Mouse (Mus musculus) midbrain, embryonic 10.5 days (tissue): ENCODE data around the gene Gm21969. TPM values are rescaled to one million over a fixed set of nuclear protein-coding genes. Genes with fewer than 3 reads are reported as not detected.

ENCODE experiments used
- DNase-seq: peaks from one replicate; pipeline ENCODE4 v3.0.0-alpha.2; 2017; ENCODE audit warnings: low spot score
- H3K27ac ChIP-seq: fragments of 300-500 bp; sonication (generic); replicated peaks from 2 replicates; pipeline ENCODE4 v1.5.1; 2016; ENCODE audit warnings: mild to moderate bottlenecking
- H3K27me3 ChIP-seq: fragments of 300-500 bp; sonication (generic); 2 replicates; pipeline ENCODE4 v1.6.1; 2016; ENCODE audit warnings: low read depth, mild to moderate bottlenecking; ENCODE audit not compliant: poor library complexity, severe bottlenecking
- H3K36me3 ChIP-seq: fragments of 300-500 bp; sonication (generic); 2 replicates; pipeline ENCODE4 v1.6.1; 2016; ENCODE audit warnings: mild to moderate bottlenecking, moderate library complexity
- H3K4me1 ChIP-seq: fragments of 300-500 bp; sonication (generic); 2 replicates; pipeline ENCODE4 v1.6.1; 2016
- H3K4me3 ChIP-seq: fragments of 300-500 bp; sonication (generic); 2 replicates; pipeline ENCODE4 v1.5.1; 2016; ENCODE audit warnings: mild to moderate bottlenecking, moderate library complexity
- H3K9me3 ChIP-seq: fragments of 300-500 bp; sonication (generic); replicated peaks from 2 replicates; pipeline ENCODE4 v1.6.1; 2016; ENCODE audit warnings: mild to moderate bottlenecking
- WGBS: fragments of 180-500 bp; shearing (Covaris S2); methylation state at CpG from one replicate; pipeline ENCODE4 v1.1.7; 2016; 5-methylcytosine and 5-hydroxymethylcytosine counted together
- polyA plus RNA-seq: library from polyadenylated mRNA; unstranded; fragments of >200 nt; fragmentation: Nextera tagmentation; extraction: Ambion mirVana; gene quantifications from 2 replicates; pipeline ENCODE4 v1.2.1, GENCODE M21; 2016

The Gm21969 gene
- polyA plus RNA-seq, 1 experiment from 2014 or later: not detected

- Histone ChIP-seq H3K9me3 (no peaks in the 10 kb centered on the region), H3K27me3 (no peaks in the 10 kb centered on the region), H3K4me3 (no peak overlapping the region), H3K36me3 (peaks cover 7% of the 10 kb centered on the region; the same call in 1 of the 2 replicates), H3K4me1 (peaks cover 3% of the 10 kb centered on the region; the same call in 1 of the 2 replicates), H3K27ac (no peak overlapping the region)
- 84% methylated on average over 5 of the region's 5 CpGs for WGBS
- DNase-seq: no peak
Measured at GRCm38 (mm10) chr4:139631141-139631540, 28.2 kb downstream of the Gm21969 start.

DNA sequence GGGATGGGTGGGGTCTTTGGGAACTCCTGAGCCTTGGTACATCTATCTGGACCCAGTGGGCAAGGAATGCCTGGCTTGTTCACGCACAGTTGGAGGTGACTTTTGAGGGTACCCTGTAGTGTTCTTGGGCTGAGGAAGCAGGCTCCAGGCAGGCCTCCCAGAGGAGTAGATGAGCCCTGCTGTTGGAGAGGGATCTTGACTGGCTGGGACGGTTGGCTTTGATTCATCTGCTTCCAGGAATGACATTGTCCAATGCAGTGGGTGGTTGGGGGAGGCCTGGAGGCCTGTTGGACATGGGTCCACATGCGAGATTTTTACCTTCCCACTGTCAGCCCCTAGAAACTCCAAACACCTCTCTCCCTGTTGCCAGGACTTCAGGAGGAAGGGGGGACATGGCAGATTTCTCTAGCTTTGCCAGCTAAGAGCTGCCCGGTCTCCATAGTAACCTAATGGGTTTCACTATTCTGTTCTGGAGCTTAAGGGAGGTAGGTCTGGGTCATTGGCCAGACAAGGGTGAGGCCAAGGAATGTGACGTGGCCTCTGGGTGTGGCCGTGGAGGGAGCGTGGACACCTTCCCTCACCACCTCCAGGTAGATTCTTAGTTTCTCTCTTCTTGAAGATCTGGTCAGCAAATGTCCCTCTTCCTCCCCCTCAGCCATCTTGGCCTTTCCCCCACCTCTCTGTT lies 28.7 kb downstream of the Gm21969 start:
- no peak for DNase-seq
- Histone ChIP-seq H3K27ac (no peak overlapping the region), H3K4me3 (no peak overlapping the region), H3K4me1 (peaks cover 3% of the 10 kb centered on the region; the same call in 1 of the 2 replicates), H3K27me3 (no peaks in the 10 kb centered on the region), H3K9me3 (no peaks in the 10 kb centered on the region), H3K36me3 (peaks cover 7% of the 10 kb centered on the region; the same call in 1 of the 2 replicates)
- 92% methylated on average over 7 of the region's 7 CpGs for WGBS

GRCm38 (mm10) chr4:139632254-139632580 lies 29.2 kb downstream of the Gm21969 start:
- H3K9me3 ChIP-seq: no peaks in the 10 kb centered on the region
- peaks cover 7% of the 10 kb centered on the region for H3K36me3 ChIP-seq
- WGBS: 85% methylated on average over 10 of the region's 10 CpGs
- peaks cover 3% of the 10 kb centered on the region; the same call in 1 of the 2 replicates for H3K4me1 ChIP-seq
- no peaks in the 10 kb centered on the region for H3K27me3 ChIP-seq
- H3K27ac ChIP-seq: no peak overlapping the region
- no peak for DNase-seq
- H3K4me3 ChIP-seq: no peak overlapping the region

- no peaks in the 10 kb centered on the region for H3K9me3 ChIP-seq
- no peak overlapping the region for H3K4me3 ChIP-seq
- H3K27me3 ChIP-seq: peaks cover 20% of the 10 kb centered on the region
- no peak overlapping the region for H3K27ac ChIP-seq
- peaks cover 3% of the 10 kb centered on the region for H3K36me3 ChIP-seq
- H3K4me1 ChIP-seq: peaks cover 24% of the 10 kb centered on the region
- 23% methylated on average over 7 of the region's 7 CpGs for WGBS
- DNase-seq: peak; percentile 76
Measured at GRCm38 (mm10) chr4:139636373-139636772, 33.4 kb downstream of the Gm21969 start.

GRCm38 (mm10) chr4:139637847-139638246 lies 34.9 kb downstream of the Gm21969 start:
- Histone ChIP-seq H3K36me3 (peaks cover 3% of the 10 kb centered on the region), H3K27me3 (peaks cover 35% of the 10 kb centered on the region), H3K4me1 (peaks cover 36% of the 10 kb centered on the region), H3K4me3 (no peak overlapping the region), H3K9me3 (no peaks in the 10 kb centered on the region), H3K27ac (no peak overlapping the region)
- WGBS: 90% methylated on average over 9 of the region's 9 CpGs
- DNase-seq: no peak

- WGBS: 94% methylated on average over 16 of the region's 16 CpGs
- no peak overlapping the region for H3K4me3 ChIP-seq
Measured at GRCm38 (mm10) chr4:139638356-139638755, 35.4 kb downstream of the Gm21969 start.

DNA sequence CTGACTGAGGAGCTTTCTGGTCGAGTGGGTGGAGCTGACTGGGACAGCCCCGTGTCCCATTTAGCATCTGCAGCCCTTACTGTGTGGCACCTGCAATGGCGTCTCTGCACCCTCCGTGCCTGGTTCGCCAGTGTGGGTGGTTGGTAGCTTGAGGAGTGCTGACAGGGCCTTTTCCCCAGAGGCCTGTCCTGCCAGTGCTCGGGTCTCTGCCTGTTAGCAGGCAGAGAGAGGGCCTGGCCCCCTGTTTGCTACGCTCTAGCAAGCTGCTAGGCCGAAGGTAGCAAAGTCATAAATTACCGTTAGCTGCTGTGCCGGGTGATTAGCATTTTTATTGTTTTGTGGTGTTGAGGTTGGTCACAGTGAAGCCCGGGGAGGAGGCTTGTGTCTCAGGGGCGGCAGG lies 36.8 kb downstream of the Gm21969 start:
- WGBS: 35% methylated on average over 12 of the region's 12 CpGs
- no peak for DNase-seq
- no peak overlapping the region for H3K4me3 ChIP-seq
- peaks cover 46% of the 10 kb centered on the region for H3K4me1 ChIP-seq
- H3K27ac ChIP-seq: peak overlapping the region; percentile 68
- H3K9me3 ChIP-seq: no peaks in the 10 kb centered on the region
- H3K36me3 ChIP-seq: peaks cover 5% of the 10 kb centered on the region
- H3K27me3 ChIP-seq: peaks cover 44% of the 10 kb centered on the region

More at GRCm38 (mm10) chr4:139638356-139638755, 35.4 kb downstream of the Gm21969 start:
- H3K27me3 ChIP-seq: peaks cover 40% of the 10 kb centered on the region
- H3K4me1 ChIP-seq: peaks cover 36% of the 10 kb centered on the region
- DNase-seq: no peak
- H3K27ac ChIP-seq: no peak overlapping the region
- peaks cover 3% of the 10 kb centered on the region for H3K36me3 ChIP-seq
- no peaks in the 10 kb centered on the region for H3K9me3 ChIP-seq

DNA sequence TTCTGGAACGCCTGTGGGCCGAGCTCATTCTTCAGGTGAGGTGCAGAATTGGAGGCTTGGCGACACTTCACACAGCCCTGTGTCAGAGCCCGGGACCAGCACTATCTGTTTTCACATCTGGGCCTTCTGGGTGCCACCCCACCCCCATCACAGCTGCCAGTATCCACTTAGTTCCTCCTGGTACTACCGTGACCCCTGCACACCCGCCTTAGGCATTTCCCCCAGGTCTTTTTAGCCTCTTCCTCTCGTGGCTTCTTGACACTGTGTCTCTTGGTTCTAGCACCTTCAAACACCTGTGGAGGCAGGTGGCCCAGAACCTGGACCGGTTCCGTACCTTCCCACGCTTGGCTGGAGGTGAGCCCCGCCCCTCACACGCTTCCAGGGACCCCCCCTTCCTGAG lies 37.3 kb downstream of the Gm21969 start:
- peaks cover 48% of the 10 kb centered on the region for H3K4me1 ChIP-seq
- DNase-seq: no peak
- 74% methylated on average over 12 of the region's 12 CpGs for WGBS

GRCm38 (mm10) chr4:139640775-139641174 lies 37.8 kb downstream of the Gm21969 start:
- peaks cover 11% of the 10 kb centered on the region for H3K36me3 ChIP-seq
- WGBS: 61% methylated on average over 6 of the region's 6 CpGs
- no peaks in the 10 kb centered on the region for H3K9me3 ChIP-seq
- 0 out of 2 replicates have a peak overlapping the region, but pooled peaks have one; percentile 46 for H3K27ac ChIP-seq
- H3K27me3 ChIP-seq: peaks cover 44% of the 10 kb centered on the region
- peaks cover 48% of the 10 kb centered on the region for H3K4me1 ChIP-seq
- DNase-seq: no peak
- H3K4me3 ChIP-seq: no peak overlapping the region

More for the DNA sequence above, 37.3 kb downstream of the Gm21969 start:
- H3K4me3 ChIP-seq: no peak overlapping the region
- H3K9me3 ChIP-seq: no peaks in the 10 kb centered on the region
- H3K27ac ChIP-seq: no peak overlapping the region
- H3K27me3 ChIP-seq: peaks cover 44% of the 10 kb centered on the region
- H3K36me3 ChIP-seq: peaks cover 8% of the 10 kb centered on the region

- H3K27me3 ChIP-seq: peaks cover 44% of the 10 kb centered on the region
- 2% methylated on average over 30 of the region's 30 CpGs for WGBS
- peak overlapping the region; percentile 78 for H3K27ac ChIP-seq
- peaks cover 16% of the 10 kb centered on the region for H3K36me3 ChIP-seq
- DNase-seq: peak; percentile 66
- H3K9me3 ChIP-seq: no peaks in the 10 kb centered on the region
- peak overlapping the region; percentile 50 for H3K4me3 ChIP-seq
- H3K4me1 ChIP-seq: peaks cover 48% of the 10 kb centered on the region
Measured at GRCm38 (mm10) chr4:139641829-139642425, 38.9 kb downstream of the Gm21969 start.

DNA sequence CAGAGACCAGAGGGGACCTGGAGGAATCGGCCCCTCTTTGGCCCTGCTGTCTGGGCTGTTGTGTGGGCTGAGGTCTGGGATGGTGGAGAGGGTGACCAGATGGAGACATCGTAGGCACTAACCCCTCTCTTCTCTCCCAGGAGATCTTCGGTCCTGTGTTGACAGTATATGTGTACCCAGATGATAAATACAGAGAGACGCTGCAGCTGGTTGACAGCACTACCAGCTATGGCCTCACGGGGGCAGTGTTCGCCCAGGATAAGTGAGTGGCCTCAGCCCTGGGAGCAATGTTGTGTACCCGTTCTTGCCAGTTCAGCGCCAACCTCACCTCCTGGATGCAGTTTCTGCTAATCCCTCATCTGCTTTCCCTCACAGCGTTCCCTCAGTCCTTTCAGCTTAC lies 41.0 kb downstream of the Gm21969 start:
- H3K9me3 ChIP-seq: no peaks in the 10 kb centered on the region
- H3K4me3 ChIP-seq: no peak overlapping the region
- H3K4me1 ChIP-seq: peaks cover 48% of the 10 kb centered on the region
- H3K36me3 ChIP-seq: peaks cover 30% of the 10 kb centered on the region
- H3K27ac ChIP-seq: no peak overlapping the region
- peaks cover 44% of the 10 kb centered on the region for H3K27me3 ChIP-seq
- 19% methylated on average over 9 of the region's 9 CpGs for WGBS
- peak; percentile 87 for DNase-seq

DNA sequence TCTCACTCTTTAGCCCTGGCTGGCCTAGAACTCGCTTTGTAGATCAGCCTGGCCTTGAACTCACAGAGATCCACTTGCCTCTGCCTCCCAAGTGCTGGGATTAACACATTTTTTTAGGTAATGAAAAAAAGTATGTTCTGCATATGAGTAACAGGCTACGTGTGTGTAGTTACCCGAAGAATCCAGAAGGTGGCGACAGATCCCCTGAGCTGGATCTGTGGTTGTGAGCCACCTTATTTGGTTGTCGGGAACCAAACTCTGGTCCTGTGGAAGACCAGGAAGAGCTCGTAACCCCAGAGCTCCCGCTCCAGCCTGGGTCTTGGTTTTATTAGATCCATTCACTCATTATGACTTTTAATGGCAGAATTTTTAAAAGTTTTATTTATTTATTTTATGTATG lies 43.9 kb downstream of the Gm21969 start:
- DNase-seq: no peak
- WGBS: 79% methylated on average over 7 of the region's 7 CpGs
- Histone ChIP-seq H3K36me3 (peaks cover 31% of the 10 kb centered on the region), H3K4me1 (peaks cover 33% of the 10 kb centered on the region), H3K9me3 (no peaks in the 10 kb centered on the region), H3K27ac (no peak overlapping the region), H3K27me3 (peaks cover 19% of the 10 kb centered on the region), H3K4me3 (no peak overlapping the region)

GRCm38 (mm10) chr4:139650086-139650743 lies 47.2 kb downstream of the Gm21969 start:
- Histone ChIP-seq H3K4me3 (no peak overlapping the region), H3K9me3 (no peaks in the 10 kb centered on the region), H3K36me3 (peaks cover 25% of the 10 kb centered on the region), H3K4me1 (peaks cover 12% of the 10 kb centered on the region), H3K27ac (no peak overlapping the region; the same call in 1 of the 2 replicates), H3K27me3 (0 out of 2 replicates have a peak, but pooled peaks cover 3% of the 10 kb centered on the region)
- DNase-seq: no peak
- 86% methylated on average over 15 of the region's 15 CpGs for WGBS
